Mouse (Mus musculus) brain, embryonic 14.5 days (tissue): ENCODE results near the gene Mertk. TPM values are rescaled to one million over a fixed set of nuclear protein-coding genes. Genes with fewer than 3 reads are reported as not detected.

Experiments
- DNase-seq: peaks from one replicate; pipeline ENCODE4 v3.0.0-alpha.2; 2011; ENCODE audit warnings: low read depth
- CTCF ChIP-seq: fragments of 200-500 bp; IDR thresholded peaks from 2 replicates; pipeline ENCODE4 v1.5.1; 2012; ENCODE audit warnings: inconsistent platforms, mild to moderate bottlenecking, moderate library complexity, borderline replicate concordance; ENCODE audit not compliant: insufficient read depth, insufficient read length; ENCODE audit errors: extremely low read depth
- POLR2A ChIP-seq: fragments of 200-500 bp; IDR thresholded peaks from 2 replicates; pipeline ENCODE4 v1.6.1; 2012; ENCODE audit warnings: mild to moderate bottlenecking, inconsistent platforms, borderline replicate concordance; ENCODE audit not compliant: poor library complexity, insufficient read depth, insufficient read length, severe bottlenecking; ENCODE audit errors: extremely low read depth
- polyA plus RNA-seq: library from polyadenylated mRNA; depleted of rRNA; stranded (reverse); fragments of >200 nt; gene quantifications from 2 replicates; pipeline ENCODE4 v1.2.3, GENCODE M21; 2012

The Mertk gene
- polyA plus RNA-seq, 1 experiment: 1.7 TPM

- no peak for TF ChIP-seq POLR2A
- TF ChIP-seq CTCF: no peak
- DNase-seq: no peak
These were observed 28.8 kb downstream of the Mertk start for GRCm38 (mm10) chr2:128727552-128727951.

- TF ChIP-seq POLR2A (no peak), CTCF (no peak)
- DNase-seq: no peak
These were observed 29.3 kb downstream of the Mertk start for GRCm38 (mm10) chr2:128728066-128728465.

GRCm38 (mm10) chr2:128729141-128729540 lies 30.4 kb downstream of the Mertk start:
- DNase-seq: no peak
- TF ChIP-seq POLR2A (no peak), CTCF (no peak)

- TF ChIP-seq POLR2A (no peak), CTCF (no peak)
- no peak for DNase-seq
These were observed 32.8 kb downstream of the Mertk start for GRCm38 (mm10) chr2:128731514-128731913.

- no peak for DNase-seq
- TF ChIP-seq CTCF (no peak), POLR2A (no peak)
These were observed 33.2 kb downstream of the Mertk start for GRCm38 (mm10) chr2:128731951-128732350.

- TF ChIP-seq POLR2A: no peak
- no peak for TF ChIP-seq CTCF
- no peak for DNase-seq
These were observed 36.3 kb downstream of the Mertk start for GRCm38 (mm10) chr2:128735089-128735488.

- no peak for DNase-seq
These were observed 38.3 kb downstream of the Mertk start for GRCm38 (mm10) chr2:128737051-128737450.

GRCm38 (mm10) chr2:128737796-128738195 lies 39.0 kb downstream of the Mertk start:
- TF ChIP-seq CTCF (no peak), POLR2A (no peak)
- no peak for DNase-seq

More at GRCm38 (mm10) chr2:128737051-128737450, 38.3 kb downstream of the Mertk start:
- no peak for TF ChIP-seq POLR2A
- TF ChIP-seq CTCF: no peak

GRCm38 (mm10) chr2:128738725-128739258 lies 40.0 kb downstream of the Mertk start:
- peak; percentile 57 for DNase-seq
- TF ChIP-seq CTCF: no peak

GRCm38 (mm10) chr2:128745879-128746620 lies 47.3 kb downstream of the Mertk start:
- DNase-seq: no peak
- TF ChIP-seq POLR2A (no peak), CTCF (no peak)

GRCm38 (mm10) chr2:128746621-128747151 lies 47.9 kb downstream of the Mertk start:
- TF ChIP-seq CTCF (no peak), POLR2A (no peak)
- no peak for DNase-seq
